Mouse (Mus musculus) embryonic facial prominence, embryonic 15.5 days (tissue): Measurements from ENCODE around the gene 2310034G01Rik. TPM values are rescaled to one million over a fixed set of nuclear protein-coding genes. Genes with fewer than 3 reads are reported as not detected.

Source experiments
- ATAC-seq: fragments of 200-750 bp; cut with Nextera tagmentation; 2 replicates; pipeline ENCODE4 v1.8.0; 2017; ENCODE audit warnings: low read depth, moderate TSS enrichment; ENCODE audit not compliant: insufficient number of reproducible peaks, low FRiP score, low TSS enrichment
- H3K27ac ChIP-seq: fragments of 300-500 bp; sonication (generic); replicated peaks from 2 replicates; pipeline ENCODE4 v1.5.1; 2015; ENCODE audit warnings: mild to moderate bottlenecking, inconsistent platforms
- H3K27me3 ChIP-seq: fragments of 300-500 bp; sonication (generic); 2 replicates; pipeline ENCODE4 v1.6.1; 2015; ENCODE audit warnings: inconsistent platforms
- H3K36me3 ChIP-seq: fragments of 300-500 bp; sonication (generic); 2 replicates; pipeline ENCODE4 v1.6.1; 2015; ENCODE audit warnings: mild to moderate bottlenecking, inconsistent platforms
- H3K4me1 ChIP-seq: fragments of 300-500 bp; sonication (generic); 2 replicates; pipeline ENCODE4 v1.6.1; 2015; ENCODE audit warnings: inconsistent platforms
- H3K4me2 ChIP-seq: fragments of 300-500 bp; sonication (generic); replicated peaks from 2 replicates; pipeline ENCODE4 v1.6.1; 2015; ENCODE audit warnings: mild to moderate bottlenecking, inconsistent platforms
- H3K4me3 ChIP-seq: fragments of 300-500 bp; sonication (generic); replicated peaks from 2 replicates; pipeline ENCODE4 v1.5.1; 2015; ENCODE audit warnings: mild to moderate bottlenecking, inconsistent platforms
- H3K9ac ChIP-seq: fragments of 300-500 bp; sonication (generic); 2 replicates; pipeline ENCODE4 v1.6.1; 2015; ENCODE audit warnings: inconsistent platforms
- H3K9me3 ChIP-seq: fragments of 300-500 bp; sonication (generic); replicated peaks from 2 replicates; pipeline ENCODE4 v1.6.1; 2016; ENCODE audit warnings: inconsistent platforms
- WGBS: fragments of 180-500 bp; shearing (Covaris S2); methylation state at CpG from one replicate; pipeline ENCODE4 v1.1.7; 2015; 5-methylcytosine and 5-hydroxymethylcytosine counted together
- microRNA counts: library from miRNA; unstranded; fragments of <30 nt; microRNA quantifications from one replicate; lab custom pipeline; 2016
- microRNA-seq: library from miRNA; unstranded; fragments of <30 nt; microRNA quantifications from one replicate; pipeline ENCODE4, GENCODE M21; 2016; ENCODE audit warnings: borderline number of aligned reads
- polyA plus RNA-seq: library from polyadenylated mRNA; unstranded; fragments of >200 nt; fragmentation: Nextera tagmentation; extraction: Ambion mirVana; gene quantifications from 2 replicates; pipeline ENCODE4 v1.2.1, GENCODE M21; 2015

2310034G01Rik gene
- polyA plus RNA-seq, 1 experiment from 2014 or later: 5.3 TPM

DNA sequence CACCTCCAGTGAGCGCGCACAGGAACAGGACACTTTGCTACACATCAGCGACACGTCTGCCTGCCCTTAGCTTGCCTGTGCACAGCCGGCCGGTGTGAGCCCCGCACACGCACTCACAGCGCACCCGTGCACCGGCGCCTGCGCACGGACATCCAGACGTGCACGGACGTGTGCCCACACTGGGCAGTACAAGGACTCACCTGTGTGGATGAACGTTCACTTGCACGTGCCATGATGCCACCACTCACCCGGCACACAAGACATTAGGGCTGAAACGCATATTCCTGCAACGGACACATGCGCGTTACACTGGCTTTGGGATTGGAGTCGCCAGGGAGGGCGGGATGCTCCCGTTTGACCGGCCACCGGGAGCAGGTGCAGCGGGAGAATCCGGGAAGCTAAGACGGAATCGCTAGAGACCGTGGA is 45.2 kb downstream of the 2310034G01Rik start:
- Histone ChIP-seq H3K9ac (peak overlapping the region; percentile 53), H3K36me3 (peaks cover 20% of the 10 kb centered on the region), H3K9me3 (no peaks in the 10 kb centered on the region), H3K27ac (peak overlapping the region; percentile 94), H3K4me3 (peak overlapping the region; percentile 77), H3K4me2 (peak overlapping the region; percentile 95), H3K4me1 (peaks cover 34% of the 10 kb centered on the region), H3K27me3 (peaks cover 19% of the 10 kb centered on the region; the same call in 1 of the 2 replicates)
- under 1% methylated on average over 34 of the region's 34 CpGs for WGBS
- peak; percentile 12 for ATAC-seq

DNA sequence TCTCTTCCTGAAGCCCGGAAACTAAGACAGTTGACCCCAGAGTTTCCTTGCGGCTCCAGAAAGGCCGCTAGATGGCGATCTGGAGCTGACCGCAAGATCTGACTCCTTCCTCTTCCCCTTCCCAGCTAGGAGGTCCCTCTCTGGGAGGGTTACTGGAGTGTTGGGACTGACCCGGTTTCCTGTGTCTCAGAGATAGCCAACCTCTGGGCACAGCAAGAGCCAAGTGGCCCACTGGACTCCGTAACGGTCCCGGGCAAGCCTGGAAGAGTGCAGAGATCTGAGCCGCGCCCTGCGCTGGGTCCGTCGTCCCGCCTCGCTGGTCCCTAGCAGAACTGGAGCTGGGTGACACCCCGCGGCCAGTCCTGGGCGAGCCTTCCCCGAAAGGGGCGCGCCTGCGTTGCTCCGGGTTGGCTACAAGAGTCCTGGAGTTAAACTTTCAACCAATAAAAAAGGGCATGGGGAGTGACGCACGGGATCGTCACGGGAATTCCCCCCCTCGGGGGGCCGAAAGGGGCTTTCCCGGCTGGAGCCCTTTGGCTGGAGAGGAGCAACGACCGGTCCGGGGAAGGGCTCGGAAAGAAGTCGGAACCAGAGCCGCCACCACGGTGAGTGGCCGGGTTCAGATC is 45.8 kb downstream of the 2310034G01Rik start, which contains the start of gene Nfkb2:
Gene Nfkb2, plus strand, starts transcription at position 105 of the 626 bp plus-strand sequence.
- Histone ChIP-seq H3K4me1 (peaks cover 31% of the 10 kb centered on the region), H3K4me3 (peak within 1 kb of the TSS; percentile 77), H3K9ac (peak within 1 kb of the TSS; percentile 53), H3K36me3 (peaks cover 18% of the 10 kb centered on the region), H3K4me2 (peak within 1 kb of the TSS; percentile 95), H3K27ac (peak within 1 kb of the TSS; percentile 94), H3K9me3 (no peaks in the 10 kb centered on the region), H3K27me3 (peaks cover 15% of the 10 kb centered on the region; the same call in 1 of the 2 replicates)
- ATAC-seq: peak; percentile 89
- WGBS: under 1% methylated on average over 39 of the region's 39 CpGs

DNA sequence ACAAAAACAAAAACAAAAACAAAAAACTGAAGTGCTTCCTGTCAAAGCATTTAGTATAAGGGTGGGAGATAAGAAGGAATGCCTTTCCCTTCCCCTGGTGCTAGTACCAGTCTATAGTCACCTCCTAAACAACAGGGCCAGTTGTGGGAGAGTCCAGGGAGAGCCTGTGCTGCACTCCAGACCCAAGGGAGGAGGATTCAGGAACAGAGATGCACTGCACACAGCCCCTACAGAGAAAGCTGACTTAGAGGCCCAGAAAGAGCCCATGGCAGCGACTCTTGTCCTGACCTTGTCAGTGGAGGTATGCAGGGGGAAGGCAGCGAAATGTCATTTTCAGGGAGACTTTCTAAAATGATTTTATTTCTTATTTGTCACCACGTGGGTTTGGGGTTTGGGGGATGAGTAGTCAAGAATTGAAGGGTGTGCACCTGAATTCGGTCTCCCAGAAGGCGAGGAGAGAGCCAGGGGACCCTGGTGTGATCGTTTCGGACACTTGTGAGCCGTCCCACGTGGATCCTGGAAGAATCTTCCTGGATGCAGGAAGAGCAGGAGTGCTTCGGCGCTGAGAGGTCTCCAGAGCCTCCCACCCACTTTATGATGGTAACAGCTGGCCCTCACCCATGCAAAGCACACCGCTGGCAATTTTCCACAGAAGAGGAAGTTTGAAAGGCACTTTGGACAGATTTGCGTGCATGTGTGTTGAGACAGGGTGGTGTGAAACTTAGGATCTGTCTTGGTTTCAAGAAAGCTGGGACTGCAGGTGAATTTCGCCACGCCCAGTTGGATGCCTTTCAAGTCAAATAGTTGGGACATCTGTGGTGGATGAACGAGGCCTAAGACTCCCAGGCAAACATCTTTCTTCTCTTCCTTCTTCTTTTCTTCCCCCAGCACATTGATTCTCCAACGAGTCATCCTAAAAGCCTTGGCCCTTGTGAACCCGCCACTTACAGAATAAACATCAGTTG is 46.6 kb downstream of the 2310034G01Rik start:
- H3K9ac ChIP-seq: peak overlapping the region; percentile 53; the same call in 1 of the 2 replicates
- peak overlapping the region; percentile 94 for H3K27ac ChIP-seq
- H3K4me1 ChIP-seq: peaks cover 23% of the 10 kb centered on the region
- H3K36me3 ChIP-seq: peaks cover 15% of the 10 kb centered on the region
- peak overlapping the region; percentile 77 for H3K4me3 ChIP-seq
- peaks cover 15% of the 10 kb centered on the region; the same call in 1 of the 2 replicates for H3K27me3 ChIP-seq
- H3K4me2 ChIP-seq: peak overlapping the region; percentile 95
- no peaks in the 10 kb centered on the region for H3K9me3 ChIP-seq
- 49% methylated on average over 18 of the region's 18 CpGs for WGBS
- no peak for ATAC-seq

- no peak overlapping the region for H3K27ac ChIP-seq
- H3K4me2 ChIP-seq: no peak overlapping the region
- peaks cover 19% of the 10 kb centered on the region for H3K4me1 ChIP-seq
- H3K9ac ChIP-seq: no peak overlapping the region
- H3K27me3 ChIP-seq: peaks cover 9% of the 10 kb centered on the region; the same call in 1 of the 2 replicates
- H3K9me3 ChIP-seq: no peaks in the 10 kb centered on the region
- H3K4me3 ChIP-seq: no peak overlapping the region
- peaks cover 6% of the 10 kb centered on the region; the same call in 1 of the 2 replicates for H3K36me3 ChIP-seq
- ATAC-seq: no peak
- WGBS: 89% methylated on average over 4 of the region's 4 CpGs
Observed at GRCm38 (mm10) chr19:46302551-46302950, 47.6 kb downstream of the 2310034G01Rik start.

DNA sequence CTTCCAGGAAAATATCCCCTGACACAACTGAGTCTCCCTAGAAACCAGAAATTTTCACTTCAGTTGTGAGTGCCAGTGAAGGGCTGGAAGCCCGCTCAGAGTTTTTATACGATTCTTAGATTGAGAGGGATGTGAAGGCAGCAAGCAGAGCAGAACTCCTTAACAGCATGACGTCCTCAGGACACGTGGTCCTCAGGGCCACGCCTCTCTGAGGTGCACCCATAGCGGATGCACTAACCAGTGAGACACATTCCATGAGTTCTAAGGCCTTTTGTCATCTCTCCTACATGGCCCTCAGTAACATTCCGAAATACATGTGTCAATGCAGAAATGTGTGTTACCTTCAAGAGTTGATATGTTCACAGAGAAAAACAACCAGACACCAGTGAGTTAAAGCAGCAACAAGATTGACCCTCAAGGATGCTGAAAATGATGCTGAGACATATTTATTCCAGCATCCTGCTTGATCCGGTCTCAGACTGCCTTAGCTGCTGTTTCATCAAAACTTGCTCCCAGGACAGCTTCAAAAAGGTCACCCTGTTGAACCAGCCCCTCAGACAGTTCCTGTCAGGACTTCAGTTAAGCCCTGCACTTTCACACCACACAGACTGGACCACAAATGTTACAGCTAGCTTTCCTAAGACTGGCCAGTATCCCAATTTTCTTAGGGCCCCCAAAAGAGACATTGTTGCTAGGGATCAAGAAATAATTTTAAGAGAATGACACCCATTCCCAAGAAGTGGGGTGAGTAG is 49.6 kb downstream of the 2310034G01Rik start:
- no peak overlapping the region for H3K4me2 ChIP-seq
- no peak overlapping the region for H3K4me3 ChIP-seq
- H3K27ac ChIP-seq: no peak overlapping the region
- no peak for ATAC-seq
- no peak overlapping the region for H3K9ac ChIP-seq
- WGBS: 42% methylated on average over 8 of the region's 8 CpGs
- H3K4me1 ChIP-seq: peaks cover 13% of the 10 kb centered on the region
- no peaks in the 10 kb centered on the region for H3K9me3 ChIP-seq
- no peaks in the 10 kb centered on the region for H3K36me3 ChIP-seq
- no peaks in the 10 kb centered on the region for H3K27me3 ChIP-seq

MicroRNAs encoded within 50 kb of the gene (microRNA counts, 519-probe panel; counts per million panel counts)
- microRNA mmu-miR-146b (lab: Ali Mortazavi, UCI): 2,042 counts per million, percentile 41 among the panel's probes with 10 or more counts

Small RNAs within 50 kb of the gene (microRNA-seq; reads per million reads assigned to microRNA genes)
- 1.2 reads per million for gene Mir146b

Other genes starting within 250 kb of the 2310034G01Rik start
- gene Elovl3, start 218.4 kb downstream of the 2310034G01Rik start, polyA plus RNA-seq: 1.6 and 3.7 TPM in 2 replicates
- 10.4 and 12.4 TPM in 2 replicates for gene Pitx3, start 202.0 kb downstream of the 2310034G01Rik start, polyA plus RNA-seq
- 61.2 and 67.1 TPM in 2 replicates for gene Gbf1, start 197.8 kb downstream of the 2310034G01Rik start, polyA plus RNA-seq
- gene Nfkb2, start 46.0 kb downstream of the 2310034G01Rik start, polyA plus RNA-seq: 15.3 and 16.1 TPM in 2 replicates
- gene Psd, start 23.1 kb downstream of the 2310034G01Rik start, polyA plus RNA-seq: 9.8 and 11.0 TPM in 2 replicates
- 16.4 TPM in 2 replicates for gene Fbxl15, start 22.1 kb downstream of the 2310034G01Rik start, polyA plus RNA-seq
- gene Cuedc2, start 11.6 kb downstream of the 2310034G01Rik start, polyA plus RNA-seq: 167 and 168 TPM in 2 replicates
- 4.3 and 4.4 TPM in 2 replicates for gene Mfsd13a, start 9.2 kb downstream of the 2310034G01Rik start, polyA plus RNA-seq
- gene Actr1a, start 45.4 kb upstream of the 2310034G01Rik start, polyA plus RNA-seq: 149 and 153 TPM in 2 replicates
- 36.0 and 38.4 TPM in 2 replicates for gene Sufu, start 46.6 kb upstream of the 2310034G01Rik start, polyA plus RNA-seq
- 20.7 and 21.7 TPM in 2 replicates for gene Trim8, start 151.4 kb upstream of the 2310034G01Rik start, polyA plus RNA-seq
- 149 TPM in 2 replicates for gene Arl3, start 222.9 kb upstream of the 2310034G01Rik start, polyA plus RNA-seq
- 21.8 and 21.9 TPM in 2 replicates for gene Sfxn2, start 223.1 kb upstream of the 2310034G01Rik start, polyA plus RNA-seq
- gene Wbp1l, start 248.8 kb upstream of the 2310034G01Rik start, polyA plus RNA-seq: 50.1 and 55.2 TPM in 2 replicates